Mouse (Mus musculus) limb, embryonic 11.5 days (tissue): ENCODE results near the gene Lrrc74a. TPM values are rescaled to one million over a fixed set of nuclear protein-coding genes. Genes with fewer than 3 reads are reported as not detected.

Experiments
- ATAC-seq: fragments of 200-750 bp; cut with Nextera tagmentation; 2 replicates; pipeline ENCODE4 v1.8.0; 2017; ENCODE audit warnings: low read depth; ENCODE audit not compliant: insufficient number of reproducible peaks, low FRiP score, low TSS enrichment
- DNase-seq: peaks from one replicate; pipeline ENCODE4 v3.0.0-alpha.2; 2015; ENCODE audit warnings: low spot score
- H3K27ac ChIP-seq: fragments of 300-500 bp; sonication (generic); replicated peaks from 2 replicates; pipeline ENCODE4 v1.5.1; 2014; ENCODE audit warnings: low read depth, mild to moderate bottlenecking, low read length
- H3K27me3 ChIP-seq: fragments of 300-500 bp; sonication (generic); 2 replicates; pipeline ENCODE4 v1.6.1; 2014; ENCODE audit warnings: mild to moderate bottlenecking, low read length, mixed read lengths; ENCODE audit not compliant: control insufficient read depth, insufficient read depth
- H3K36me3 ChIP-seq: fragments of 300-500 bp; sonication (generic); 2 replicates; pipeline ENCODE4 v1.6.1; 2014; ENCODE audit warnings: mild to moderate bottlenecking, low read length, moderate library complexity, mixed read lengths; ENCODE audit not compliant: control insufficient read depth, insufficient read depth
- H3K4me1 ChIP-seq: fragments of 300-500 bp; sonication (generic); 2 replicates; pipeline ENCODE4 v1.6.1; 2014; ENCODE audit warnings: low read length, mixed read lengths; ENCODE audit not compliant: control insufficient read depth, insufficient read depth
- H3K4me2 ChIP-seq: fragments of 300-500 bp; sonication (generic); 2 replicates; pipeline ENCODE4 v1.6.1; 2014; ENCODE audit warnings: low read depth, mild to moderate bottlenecking, moderate library complexity; ENCODE audit not compliant: severe bottlenecking
- H3K4me3 ChIP-seq: fragments of 300-500 bp; sonication (generic); 2 replicates; pipeline ENCODE4 v1.5.1; 2014; ENCODE audit warnings: low read depth, low read length
- H3K9ac ChIP-seq: fragments of 300-500 bp; sonication (generic); 2 replicates; pipeline ENCODE4 v1.6.1; 2014; ENCODE audit warnings: mild to moderate bottlenecking, low read length
- H3K9me3 ChIP-seq: fragments of 300-500 bp; sonication (generic); 2 replicates; pipeline ENCODE4 v1.6.1; 2016; ENCODE audit warnings: low read length; ENCODE audit not compliant: control insufficient read depth
- WGBS: fragments of 180-500 bp; shearing (Covaris S2); extraction: QIAGEN DNeasy Blood & Tissue Kit; methylation state at CpG from one replicate; pipeline ENCODE4 v1.1.7; 2014; 5-methylcytosine and 5-hydroxymethylcytosine counted together
- polyA plus RNA-seq: library from polyadenylated mRNA; unstranded; fragments of >200 nt; fragmentation: Nextera tagmentation; extraction: Ambion mirVana; gene quantifications from 2 replicates; pipeline ENCODE4 v1.2.1, GENCODE M21; 2014

The Lrrc74a gene
- polyA plus RNA-seq, 1 experiment from 2014 or later = not detected

- Histone ChIP-seq H3K4me2 (peak overlapping the region; percentile 38), H3K9ac (peak overlapping the region; percentile 28), H3K9me3 (no peaks in the 10 kb centered on the region), H3K4me1 (peaks cover 54% of the 10 kb centered on the region), H3K27me3 (no peaks in the 10 kb centered on the region), H3K27ac (peak overlapping the region; percentile 94), H3K4me3 (no peak overlapping the region), H3K36me3 (no peaks in the 10 kb centered on the region)
- WGBS = 1% methylated on average over 17 of the region's 17 CpGs
- DNase-seq (peak; percentile 77), ATAC-seq (peak; percentile 59)
Observed at GRCm38 (mm10) chr12:86802005-86802671, 68.0 kb downstream of the Lrrc74a start.

GRCm38 (mm10) chr12:86802899-86803298 lies 68.7 kb downstream of the Lrrc74a start:
- peak overlapping the region; percentile 94 for H3K27ac ChIP-seq
- H3K4me1 ChIP-seq = peaks cover 61% of the 10 kb centered on the region
- H3K4me2 ChIP-seq = no peak overlapping the region; the same call in 1 of the 2 replicates
- no peak overlapping the region for H3K4me3 ChIP-seq
- H3K9ac ChIP-seq = no peak overlapping the region
- ATAC-seq = no peak
- H3K36me3 ChIP-seq = no peaks in the 10 kb centered on the region
- H3K27me3 ChIP-seq = no peaks in the 10 kb centered on the region
- no peak for DNase-seq
- WGBS = 47% methylated on average over 3 of the region's 3 CpGs
- H3K9me3 ChIP-seq = no peaks in the 10 kb centered on the region

GRCm38 (mm10) chr12:86803651-86804307 lies 69.6 kb downstream of the Lrrc74a start:
- H3K27me3 ChIP-seq = no peaks in the 10 kb centered on the region
- peak overlapping the region; percentile 60; the same call in 1 of the 2 replicates for H3K27ac ChIP-seq
- H3K9ac ChIP-seq = no peak overlapping the region
- no peak overlapping the region for H3K4me2 ChIP-seq
- no peaks in the 10 kb centered on the region for H3K36me3 ChIP-seq
- H3K4me1 ChIP-seq = peaks cover 65% of the 10 kb centered on the region
- no peaks in the 10 kb centered on the region for H3K9me3 ChIP-seq
- ATAC-seq = no peak
- 57% methylated on average over 6 of the region's 6 CpGs for WGBS
- no peak overlapping the region for H3K4me3 ChIP-seq
- no peak for DNase-seq

GRCm38 (mm10) chr12:86804308-86804700 lies 70.1 kb downstream of the Lrrc74a start:
- no peak overlapping the region for H3K4me3 ChIP-seq
- DNase-seq (no peak), ATAC-seq (no peak)
- H3K4me2 ChIP-seq = no peak overlapping the region
- peaks cover 62% of the 10 kb centered on the region for H3K4me1 ChIP-seq
- 0 out of 2 replicates have a peak overlapping the region, but pooled peaks have one; percentile 60 for H3K27ac ChIP-seq
- H3K9ac ChIP-seq = no peak overlapping the region
- no peaks in the 10 kb centered on the region for H3K36me3 ChIP-seq
- 30% methylated on average over 4 of the region's 4 CpGs for WGBS
- no peaks in the 10 kb centered on the region for H3K27me3 ChIP-seq
- no peaks in the 10 kb centered on the region for H3K9me3 ChIP-seq

- no peak overlapping the region for H3K27ac ChIP-seq
- WGBS = 57% methylated on average over 2 of the region's 2 CpGs
- no peaks in the 10 kb centered on the region for H3K27me3 ChIP-seq
- H3K4me2 ChIP-seq = no peak overlapping the region
- no peaks in the 10 kb centered on the region for H3K9me3 ChIP-seq
- H3K4me3 ChIP-seq = no peak overlapping the region
- H3K36me3 ChIP-seq = no peaks in the 10 kb centered on the region
- peaks cover 62% of the 10 kb centered on the region for H3K4me1 ChIP-seq
- no peak for ATAC-seq
- H3K9ac ChIP-seq = no peak overlapping the region
- DNase-seq = no peak
Observed at GRCm38 (mm10) chr12:86804857-86805256, 70.7 kb downstream of the Lrrc74a start.

GRCm38 (mm10) chr12:86805315-86805714 lies 71.1 kb downstream of the Lrrc74a start:
- H3K27me3 ChIP-seq = no peaks in the 10 kb centered on the region
- H3K4me1 ChIP-seq = peaks cover 60% of the 10 kb centered on the region
- no peaks in the 10 kb centered on the region for H3K36me3 ChIP-seq
- no peak overlapping the region for H3K9ac ChIP-seq
- 72% methylated on average over 4 of the region's 4 CpGs for WGBS
- no peak for DNase-seq
- H3K4me2 ChIP-seq = no peak overlapping the region
- no peak for ATAC-seq
- H3K27ac ChIP-seq = 0 out of 2 replicates have a peak overlapping the region, but pooled peaks have one; percentile 89
- H3K4me3 ChIP-seq = no peak overlapping the region
- H3K9me3 ChIP-seq = no peaks in the 10 kb centered on the region

GRCm38 (mm10) chr12:86806031-86806922 lies 72.1 kb downstream of the Lrrc74a start:
- ATAC-seq (peak; percentile 5; the same call in 1 of the 2 replicates), DNase-seq (peak; percentile 84)
- H3K4me2 ChIP-seq = peak overlapping the region; percentile 66
- H3K9ac ChIP-seq = peak overlapping the region; percentile 59
- 1% methylated on average over 19 of the region's 20 CpGs for WGBS
- no peaks in the 10 kb centered on the region for H3K27me3 ChIP-seq
- peak overlapping the region; percentile 89 for H3K27ac ChIP-seq
- no peaks in the 10 kb centered on the region for H3K9me3 ChIP-seq
- H3K4me3 ChIP-seq = peak overlapping the region; percentile 11; the same call in 1 of the 2 replicates
- H3K36me3 ChIP-seq = no peaks in the 10 kb centered on the region
- peaks cover 56% of the 10 kb centered on the region for H3K4me1 ChIP-seq
